Comparison of ENCODE assay signal across 1 mouse cellular context in genomic region chr17:25985306-25986294, GRCm38 (mm10).
TF ChIP-seq lines count a peak whose summit lies in the region.

Capn15 (minus strand) TSS chr17:25985796.

TF ChIP-seq in CH12.LX, 34 proteins besides CTCF, POLR2A, EP300 and RAD21 (continued from another document):
- TF ChIP-seq MAFK (IDR thresholded peaks at IDR 0.05; ENCODE audit: insufficient replicate concordance, low read length) (no peak), IRF4 (IDR thresholded peaks at IDR 0.05; ENCODE audit: low read depth, low read length) (no peak; the same call in 1 of the 2 replicates), JUND (conservative IDR thresholded peaks at IDR 0.05; ENCODE audit: low read depth, low read length) (no peak), USF1 (IDR thresholded peaks at IDR 0.05; ENCODE audit: low read depth, low read length) (no peak), MAX (IDR thresholded peaks at IDR 0.05; ENCODE audit: low read length) (no peak; the same call in 1 of the 2 replicates), JUN (IDR thresholded peaks at IDR 0.05; ENCODE audit: insufficient read depth, low read depth, low read length) (no peak), MEF2A (IDR thresholded peaks at IDR 0.05; ENCODE audit: borderline replicate concordance, low read depth, low read length) (peak; percentile 58; the same call in 1 of the 2 replicates), ZMIZ1 (IDR thresholded peaks at IDR 0.05; ENCODE audit: low read depth, low read length) (peak; percentile 66), NELFE (IDR thresholded peaks at IDR 0.05; ENCODE audit: low read depth, low read length) (0 out of 2 replicates have a peak, but pooled peaks have one; percentile 14), UBTF (IDR thresholded peaks at IDR 0.05; ENCODE audit: low read depth, low read length) (peak; percentile 91), CHD1 (IDR thresholded peaks at IDR 0.05; ENCODE audit: low read depth, low read length) (no peak), ZC3H11A (IDR thresholded peaks at IDR 0.05; ENCODE audit: low read depth, low read length) (no peak)
